Mouse (Mus musculus): ENCODE results near the gene Fam71e1. TPM values are rescaled to one million over a fixed set of nuclear protein-coding genes. Genes with fewer than 3 reads are reported as not detected.

Gene Fam71e1
- polyA plus RNA-seq, 1 experiment from 2014 or later: 4.4 TPM

- peak within 1 kb of the TSS; percentile 66 for H3K27ac ChIP-seq (ENCODE audit: low read depth, low read length)
- peak within 1 kb of the TSS; percentile 60 for H3K4me3 ChIP-seq (ENCODE audit: low read depth, low read length)
- under 1% methylated on average over 43 of the region's 43 CpGs for WGBS
- peaks cover 33% of the 10 kb centered on the region for H3K36me3 ChIP-seq (ENCODE audit: control insufficient read depth, insufficient read depth)
- no peaks in the 10 kb centered on the region for H3K9me3 ChIP-seq (ENCODE audit: control insufficient read depth)
- peak within 1 kb of the TSS; percentile 95 for H3K4me2 ChIP-seq (replicated peaks; ENCODE audit: low read depth)
- peak; percentile 94 for ATAC-seq
- no peaks in the 10 kb centered on the region for H3K27me3 ChIP-seq (replicated peaks; ENCODE audit: control insufficient read depth, insufficient read depth, low read length)
- TF ChIP-seq CTCF (IDR thresholded peaks at IDR 0.05; ENCODE audit: low read depth): peak; percentile 99
- H3K4me1 ChIP-seq (replicated peaks; ENCODE audit: control insufficient read depth, insufficient read depth, low read length): no peaks in the 10 kb centered on the region
- H3K9ac ChIP-seq (ENCODE audit: low read depth, low read length): peak within 1 kb of the TSS; percentile 43; the same call in 1 of the 2 replicates
Observed at GRCm38 (mm10) chr7:44548497-44549087, 52.2 kb downstream of the Fam71e1 start, which contains the start of gene Pold1. Gene Pold1 (minus strand): TSS chr7:44548849.

GRCm38 (mm10) chr7:44549621-44550408 is 53.4 kb downstream of the Fam71e1 start:
- H3K27me3 ChIP-seq (replicated peaks; ENCODE audit: control insufficient read depth, insufficient read depth, low read length): no peaks in the 10 kb centered on the region
- H3K4me3 ChIP-seq (ENCODE audit: low read depth, low read length): no peak overlapping the region
- WGBS: 95% methylated on average over 23 of the region's 23 CpGs
- H3K4me1 ChIP-seq (replicated peaks; ENCODE audit: control insufficient read depth, insufficient read depth, low read length): no peaks in the 10 kb centered on the region
- no peaks in the 10 kb centered on the region for H3K9me3 ChIP-seq (ENCODE audit: control insufficient read depth)
- no peak overlapping the region for H3K27ac ChIP-seq (ENCODE audit: low read depth, low read length)
- H3K36me3 ChIP-seq (ENCODE audit: control insufficient read depth, insufficient read depth): peaks cover 33% of the 10 kb centered on the region
- ATAC-seq: no peak
- H3K9ac ChIP-seq (ENCODE audit: low read depth, low read length): no peak overlapping the region
- no peak for TF ChIP-seq CTCF (IDR thresholded peaks at IDR 0.05; ENCODE audit: low read depth)
- H3K4me2 ChIP-seq (replicated peaks; ENCODE audit: low read depth): no peak overlapping the region

- no peaks in the 10 kb centered on the region for H3K9me3 ChIP-seq (ENCODE audit: control insufficient read depth)
- no peak for TF ChIP-seq CTCF (IDR thresholded peaks at IDR 0.05; ENCODE audit: low read depth)
- H3K4me2 ChIP-seq (replicated peaks; ENCODE audit: low read depth): no peak overlapping the region
- no peak overlapping the region for H3K4me3 ChIP-seq (ENCODE audit: low read depth, low read length)
- peaks cover 33% of the 10 kb centered on the region for H3K36me3 ChIP-seq (ENCODE audit: control insufficient read depth, insufficient read depth)
- ATAC-seq: no peak
- 95% methylated on average over 12 of the region's 12 CpGs for WGBS
- H3K27me3 ChIP-seq (replicated peaks; ENCODE audit: control insufficient read depth, insufficient read depth, low read length): no peaks in the 10 kb centered on the region
- H3K27ac ChIP-seq (ENCODE audit: low read depth, low read length): no peak overlapping the region
- no peaks in the 10 kb centered on the region for H3K4me1 ChIP-seq (replicated peaks; ENCODE audit: control insufficient read depth, insufficient read depth, low read length)
- H3K9ac ChIP-seq (ENCODE audit: low read depth, low read length): no peak overlapping the region
Observed at GRCm38 (mm10) chr7:44550409-44550678, 54.0 kb downstream of the Fam71e1 start.

Small RNA genes lying within 50 kb of the gene (microRNA-seq; reads per million reads assigned to microRNA genes)
- gene Mir7052 (not detected), gene Mir7053 (not detected)

Other genes with a start within 250 kb of the Fam71e1 start
- 0.65 and 1.1 TPM in 2 replicates for gene 1700028J19Rik, start 249.9 kb upstream of the Fam71e1 start, polyA plus RNA-seq (2015; fragmentation: Nextera tagmentation; extraction: Ambion mirVana)
- 40.3 and 42.3 TPM in 2 replicates for gene 2410002F23Rik, start 249.9 kb upstream of the Fam71e1 start, polyA plus RNA-seq (2015; fragmentation: Nextera tagmentation; extraction: Ambion mirVana)
- not detected in 2 replicates for gene Acp4, start 239.2 kb upstream of the Fam71e1 start, polyA plus RNA-seq (2015; fragmentation: Nextera tagmentation; extraction: Ambion mirVana)
- gene Gm15517, start 235.1 kb upstream of the Fam71e1 start, polyA plus RNA-seq (2015; fragmentation: Nextera tagmentation; extraction: Ambion mirVana): not detected in 2 replicates
- gene Clec11a, start 189.7 kb upstream of the Fam71e1 start, polyA plus RNA-seq (2015; fragmentation: Nextera tagmentation; extraction: Ambion mirVana): 3.5 and 3.8 TPM in 2 replicates
- 0.39 and 0.44 TPM in 2 replicates for gene Shank1, start 186.3 kb upstream of the Fam71e1 start, polyA plus RNA-seq (2015; fragmentation: Nextera tagmentation; extraction: Ambion mirVana)
- gene Syt3, start 112.5 kb upstream of the Fam71e1 start, polyA plus RNA-seq (2015; fragmentation: Nextera tagmentation; extraction: Ambion mirVana): 0.55 and 0.58 TPM in 2 replicates
- 0.51 and 0.60 TPM in 2 replicates for gene 1700008O03Rik, start 110.8 kb upstream of the Fam71e1 start, polyA plus RNA-seq (2015; fragmentation: Nextera tagmentation; extraction: Ambion mirVana)
- gene Lrrc4b, start 67.6 kb upstream of the Fam71e1 start, polyA plus RNA-seq (2015; fragmentation: Nextera tagmentation; extraction: Ambion mirVana): 0.35 and 0.54 TPM in 2 replicates
- 1.5 and 1.7 TPM in 2 replicates for gene Aspdh, start 31.2 kb upstream of the Fam71e1 start, polyA plus RNA-seq (2015; fragmentation: Nextera tagmentation; extraction: Ambion mirVana)
- 28.6 and 30.3 TPM in 2 replicates for gene Josd2, start 28.6 kb upstream of the Fam71e1 start, polyA plus RNA-seq (2015; fragmentation: Nextera tagmentation; extraction: Ambion mirVana)
- 68.6 and 74.8 TPM in 2 replicates for gene Emc10, start 52 bp upstream of the Fam71e1 start, polyA plus RNA-seq (2015; fragmentation: Nextera tagmentation; extraction: Ambion mirVana)
- 0.13 and 0.18 TPM in 2 replicates for gene Mybpc2, start 28.1 kb downstream of the Fam71e1 start, polyA plus RNA-seq (2015; fragmentation: Nextera tagmentation; extraction: Ambion mirVana)
- 0.17 and 0.33 TPM in 2 replicates for gene Spib, start 35.5 kb downstream of the Fam71e1 start, polyA plus RNA-seq (2015; fragmentation: Nextera tagmentation; extraction: Ambion mirVana)
- gene Pold1, start 52.3 kb downstream of the Fam71e1 start, polyA plus RNA-seq (2015; fragmentation: Nextera tagmentation; extraction: Ambion mirVana): 16.8 and 18.3 TPM in 2 replicates
- gene Nr1h2, start 57.4 kb downstream of the Fam71e1 start, polyA plus RNA-seq (2015; fragmentation: Nextera tagmentation; extraction: Ambion mirVana): 71.3 and 73.9 TPM in 2 replicates
- 0.99 and 1.1 TPM in 2 replicates for gene Napsa, start 75.8 kb downstream of the Fam71e1 start, polyA plus RNA-seq (2015; fragmentation: Nextera tagmentation; extraction: Ambion mirVana)
- gene Kcnc3, start 94.1 kb downstream of the Fam71e1 start, polyA plus RNA-seq (2015; fragmentation: Nextera tagmentation; extraction: Ambion mirVana): 0.20 TPM in 2 replicates
- 114 and 141 TPM in 2 replicates for gene Myh14, start 174.3 kb downstream of the Fam71e1 start, polyA plus RNA-seq (2015; fragmentation: Nextera tagmentation; extraction: Ambion mirVana)
- gene Izumo2, start 212.2 kb downstream of the Fam71e1 start, polyA plus RNA-seq (2015; fragmentation: Nextera tagmentation; extraction: Ambion mirVana): not detected in 2 replicates

All from intestine, postnatal 0 days (tissue).